Mouse (Mus musculus): ENCODE data around the gene 4933402J07Rik.

GRCm38 (mm10) chr8:87517132-87517531 is 46.5 kb upstream of the 4933402J07Rik start:
- TF ChIP-seq CTCF (IDR thresholded peaks at IDR 0.05; ENCODE audit: low read depth, low read length) (no peak), POLR2A (IDR thresholded peaks at IDR 0.05; ENCODE audit: extremely low read depth, insufficient read depth, low read length) (no peak)

Measured in liver, adult 2 months (tissue).